Mouse (Mus musculus) neural tube, embryonic 10.5 days (tissue): ENCODE data around the gene Dync1h1.
"Not testable (repeated sequence)": the region's sequence is repeated elsewhere in the genome, so short reads cannot be mapped to it uniquely, and the experiment has no call there.

ENCODE experiments used
- DNase-seq: peaks from one replicate; pipeline ENCODE4 v3.0.0-alpha.2; 2017; ENCODE audit warnings: low spot score; ENCODE audit errors: extremely low spot score

The Dync1h1 gene

GRCm38 (mm10) chr12:110695676-110696171 is 94.5 kb downstream of the Dync1h1 start:
- peak; percentile 72 for DNase-seq

- peak; percentile 100 for DNase-seq
Measured at GRCm38 (mm10) chr12:110696173-110696974, 95.1 kb downstream of the Dync1h1 start.

- no peak for DNase-seq
Measured at GRCm38 (mm10) chr12:110696975-110697400, 95.7 kb downstream of the Dync1h1 start.

- DNase-seq: no peak
Measured at GRCm38 (mm10) chr12:110697457-110697856, 96.2 kb downstream of the Dync1h1 start.

- no peak for DNase-seq
Measured at GRCm38 (mm10) chr12:110698080-110698479, 96.8 kb downstream of the Dync1h1 start.

GRCm38 (mm10) chr12:110698523-110699170 is 97.4 kb downstream of the Dync1h1 start:
- DNase-seq: no peak

- DNase-seq: no peak
Measured at GRCm38 (mm10) chr12:110699171-110699547, 97.9 kb downstream of the Dync1h1 start.

- no peak for DNase-seq
Measured at GRCm38 (mm10) chr12:110700730-110701129, 99.5 kb downstream of the Dync1h1 start.

- DNase-seq: not testable (repeated sequence)
Measured at GRCm38 (mm10) chr12:110701363-110701762, 100.1 kb downstream of the Dync1h1 start.

- DNase-seq: no peak
Measured at GRCm38 (mm10) chr12:110702556-110702955, 101.3 kb downstream of the Dync1h1 start, which contains the start of gene Hsp90aa1. Hsp90aa1 (minus strand) TSS chr12:110702728.

- DNase-seq: peak; percentile 88
Measured at GRCm38 (mm10) chr12:110703008-110703471, 101.8 kb downstream of the Dync1h1 start.

GRCm38 (mm10) chr12:110703682-110704081 is 102.4 kb downstream of the Dync1h1 start:
- no peak for DNase-seq

- DNase-seq: not testable (repeated sequence)
Measured at GRCm38 (mm10) chr12:110705419-110705818, 104.2 kb downstream of the Dync1h1 start.

- DNase-seq: peak; percentile 64
Measured at GRCm38 (mm10) chr12:110706337-110707231, 105.3 kb downstream of the Dync1h1 start.

GRCm38 (mm10) chr12:110707451-110707850 is 106.2 kb downstream of the Dync1h1 start:
- DNase-seq: no peak

GRCm38 (mm10) chr12:110711270-110711669 is 110.0 kb downstream of the Dync1h1 start:
- no peak for DNase-seq

GRCm38 (mm10) chr12:110713784-110714183 is 112.5 kb downstream of the Dync1h1 start:
- DNase-seq: no peak

GRCm38 (mm10) chr12:110714215-110714614 is 113.0 kb downstream of the Dync1h1 start:
- no peak for DNase-seq

- DNase-seq: no peak
Measured at GRCm38 (mm10) chr12:110716004-110716403, 114.8 kb downstream of the Dync1h1 start.
